Mouse (Mus musculus) liver, adult 2 months (tissue): ENCODE data around the gene Twist2.

Source experiments
- CTCF ChIP-seq: fragments of 200-500 bp; IDR thresholded peaks from 2 replicates; pipeline ENCODE4 v1.5.1; 2011; ENCODE audit warnings: low read depth, low read length, control low read depth
- POLR2A ChIP-seq: fragments of 200-500 bp; IDR thresholded peaks from 2 replicates; pipeline ENCODE4 v1.6.1; 2011; ENCODE audit warnings: low read length, control low read depth; ENCODE audit not compliant: insufficient read depth; ENCODE audit errors: extremely low read depth

DNA sequence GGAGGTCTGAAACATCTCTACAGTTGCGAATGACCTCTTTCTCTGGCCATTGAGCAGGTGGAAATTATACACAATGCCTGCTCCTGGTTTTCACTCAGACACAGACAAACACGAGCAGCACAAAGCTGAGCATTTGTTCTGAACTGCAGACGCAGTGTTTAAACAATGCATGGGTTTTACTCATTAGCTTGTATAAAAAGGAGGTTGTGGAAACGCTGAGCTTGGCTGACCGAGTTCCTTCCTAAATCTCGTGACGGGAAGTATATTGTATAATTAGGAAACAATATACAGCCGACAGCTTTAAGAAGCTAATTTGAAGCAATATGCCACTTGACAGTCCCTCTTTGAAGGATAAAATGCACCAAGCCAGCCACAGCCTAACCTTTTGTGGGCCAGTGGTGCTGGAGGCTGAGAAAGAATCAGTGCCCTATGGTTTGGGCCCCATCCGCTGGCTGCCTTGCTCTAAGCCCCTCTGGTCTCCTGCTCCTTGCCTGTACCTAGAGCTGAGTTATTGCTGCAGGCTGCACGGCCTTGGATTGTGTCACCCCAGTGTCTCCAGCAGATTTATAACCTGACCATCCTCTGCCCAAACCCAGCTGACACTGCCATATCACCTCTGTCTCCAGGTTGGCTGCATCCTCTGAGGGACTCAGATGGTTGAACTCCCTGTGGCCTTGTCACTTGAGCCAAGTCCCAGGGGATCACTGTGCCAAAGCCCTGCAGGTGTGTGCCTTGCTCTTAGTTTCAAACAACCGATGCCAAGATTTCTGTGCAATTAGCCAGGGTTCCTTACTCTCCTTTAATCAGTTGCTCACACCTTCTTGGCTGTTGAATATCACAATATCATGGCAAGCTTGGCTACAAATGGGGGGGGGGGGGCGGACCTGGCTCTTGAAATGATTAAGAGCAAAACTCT, 42.4 kb upstream of the Twist2 start:
- no peak for TF ChIP-seq CTCF
- no peak for TF ChIP-seq POLR2A
